Mouse (Mus musculus): ENCODE results near the gene Jph4. TPM values are rescaled to one million over a fixed set of nuclear protein-coding genes. Genes with fewer than 3 reads are reported as not detected.

Jph4 gene
- polyA plus RNA-seq, 2 experiments: 2.5 to 10.4 TPM

DNA sequence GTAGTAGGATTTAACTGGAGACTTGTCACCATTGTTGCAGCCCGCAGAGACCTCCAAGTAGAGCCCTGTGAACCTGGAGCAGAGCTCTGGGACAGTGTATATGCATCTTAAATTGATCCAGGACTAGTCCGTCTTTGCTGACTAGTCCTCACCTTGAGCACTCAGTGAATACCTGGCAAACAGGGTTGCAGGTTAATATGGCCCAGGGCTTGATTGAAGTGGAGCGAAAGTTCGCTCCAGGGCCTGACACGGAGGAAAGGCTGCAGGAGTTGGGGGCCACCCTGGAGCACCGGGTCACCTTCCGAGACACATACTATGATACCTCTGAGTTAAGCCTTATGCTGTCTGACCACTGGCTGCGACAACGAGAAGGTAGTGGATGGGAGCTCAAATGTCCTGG lies 21.5 kb downstream of the Jph4 start:
- DNase-seq (ENCODE audit: low spot score): no peak
- peaks cover 22% of the 10 kb centered on the region for H3K36me3 ChIP-seq (ENCODE audit: control insufficient read depth, insufficient read depth, low read length)
- ATAC-seq (ENCODE audit: low FRiP score, low read depth): no peak

DNA sequence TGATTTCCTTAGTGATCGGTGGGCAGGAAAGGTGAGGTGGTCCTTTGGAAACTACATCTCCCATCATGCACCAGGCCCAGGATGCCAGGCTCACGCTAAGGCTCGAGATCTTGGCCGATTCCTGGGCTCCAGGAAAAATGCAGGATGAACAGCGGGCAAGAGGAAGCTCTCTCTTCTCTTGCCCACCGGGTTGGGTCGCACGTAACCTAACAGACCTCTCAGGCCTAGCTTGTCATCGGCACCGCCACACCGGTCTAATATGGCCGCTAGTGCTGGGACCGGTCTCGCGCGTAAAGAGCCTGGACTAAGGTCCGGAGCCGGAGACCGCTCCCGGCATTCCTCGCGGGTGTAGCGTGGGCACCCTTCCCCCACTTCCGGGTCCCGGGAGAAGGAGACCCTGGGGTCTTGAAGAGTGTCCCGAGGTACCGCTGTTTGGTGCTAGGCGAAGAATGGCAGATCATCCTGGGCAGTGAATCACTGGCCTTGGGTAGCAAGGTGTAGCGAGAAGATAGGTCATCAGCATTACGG lies 22.0 kb downstream of the Jph4 start, which contains the start of gene Thtpa:
Gene Thtpa, plus strand, starts transcription at position 81 of the 528 bp plus-strand sequence.
- TF ChIP-seq POLR2A (IDR thresholded peaks at IDR 0.05; ENCODE audit: borderline replicate concordance, extremely low read depth, insufficient read depth, insufficient read length): peak; percentile 72; the same call in 1 of the 2 replicates

More for the DNA sequence above, 21.5 kb downstream of the Jph4 start:
- 55% methylated on average over 9 of the region's 9 CpGs for WGBS
- Histone ChIP-seq H3K4me1 (ENCODE audit: control insufficient read depth, insufficient read depth, low read length) (peaks cover 20% of the 10 kb centered on the region), H3K4me3 (replicated peaks; ENCODE audit: low read length) (peak overlapping the region; percentile 67), H3K9me3 (ENCODE audit: control insufficient read depth, low read length) (no peaks in the 10 kb centered on the region), H3K27ac (replicated peaks; ENCODE audit: low read depth, low read length) (no peak overlapping the region; the same call in 1 of the 2 replicates), H3K9ac (ENCODE audit: low read depth, low read length, severe bottlenecking) (peak overlapping the region; percentile 71), H3K27me3 (ENCODE audit: control insufficient read depth, insufficient read depth, low read length) (no peaks in the 10 kb centered on the region), H3K4me2 (replicated peaks; ENCODE audit: low read depth, low read length, severe bottlenecking) (peak overlapping the region; percentile 67)
- TF ChIP-seq POLR2A (IDR thresholded peaks at IDR 0.05; ENCODE audit: borderline replicate concordance, extremely low read depth, insufficient read depth, insufficient read length): no peak

DNA sequence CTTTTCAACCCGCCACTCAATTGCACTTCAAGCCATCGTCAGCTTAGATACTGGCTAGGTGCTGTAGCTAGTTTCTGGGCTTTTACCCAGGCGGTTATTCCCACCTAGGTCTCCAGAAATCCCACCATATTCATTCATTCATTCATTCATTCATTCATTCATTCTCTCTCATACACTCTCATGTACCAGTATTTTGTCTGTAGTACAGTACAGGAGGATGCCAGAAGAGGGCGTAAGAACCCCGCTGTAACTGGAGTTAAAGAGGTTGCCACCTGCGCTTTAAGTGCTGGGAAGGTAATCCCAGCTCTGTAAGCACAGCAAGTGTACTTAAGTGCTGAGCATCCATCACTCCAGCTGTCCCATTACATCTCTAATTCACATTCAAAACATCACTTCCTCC lies 22.8 kb downstream of the Jph4 start:
- Histone ChIP-seq H3K9me3 (ENCODE audit: control insufficient read depth, low read length) (no peaks in the 10 kb centered on the region), H3K27ac (replicated peaks; ENCODE audit: low read depth, low read length) (no peak overlapping the region), H3K4me1 (ENCODE audit: control insufficient read depth, insufficient read depth, low read length) (peaks cover 20% of the 10 kb centered on the region), H3K9ac (ENCODE audit: low read depth, low read length, severe bottlenecking) (no peak overlapping the region), H3K36me3 (ENCODE audit: control insufficient read depth, insufficient read depth, low read length) (peaks cover 17% of the 10 kb centered on the region), H3K4me2 (replicated peaks; ENCODE audit: low read depth, low read length, severe bottlenecking) (0 out of 2 replicates have a peak overlapping the region, but pooled peaks have one; percentile 67), H3K27me3 (ENCODE audit: control insufficient read depth, insufficient read depth, low read length) (no peaks in the 10 kb centered on the region), H3K4me3 (replicated peaks; ENCODE audit: low read length) (peak overlapping the region; percentile 67)
- WGBS: 42% methylated on average over 6 of the region's 6 CpGs
- no peak for ATAC-seq (ENCODE audit: low FRiP score, low read depth)
- no peak for DNase-seq (ENCODE audit: low spot score)
- TF ChIP-seq POLR2A (IDR thresholded peaks at IDR 0.05; ENCODE audit: borderline replicate concordance, extremely low read depth, insufficient read depth, insufficient read length): no peak

More for the DNA sequence above, 22.0 kb downstream of the Jph4 start, which contains the start of gene Thtpa:
- Histone ChIP-seq H3K4me3 (replicated peaks; ENCODE audit: low read length) (peak within 1 kb of the TSS; percentile 67), H3K9me3 (ENCODE audit: control insufficient read depth, low read length) (no peaks in the 10 kb centered on the region), H3K4me2 (replicated peaks; ENCODE audit: low read depth, low read length, severe bottlenecking) (peak within 1 kb of the TSS; percentile 67), H3K4me1 (ENCODE audit: control insufficient read depth, insufficient read depth, low read length) (peaks cover 20% of the 10 kb centered on the region), H3K27ac (replicated peaks; ENCODE audit: low read depth, low read length) (peak within 1 kb of the TSS; percentile 71), H3K36me3 (ENCODE audit: control insufficient read depth, insufficient read depth, low read length) (peaks cover 20% of the 10 kb centered on the region), H3K9ac (ENCODE audit: low read depth, low read length, severe bottlenecking) (peak within 1 kb of the TSS; percentile 71), H3K27me3 (ENCODE audit: control insufficient read depth, insufficient read depth, low read length) (no peaks in the 10 kb centered on the region)
- WGBS: under 1% methylated on average over 30 of the region's 30 CpGs
- DNase-seq (ENCODE audit: low spot score) (peak; percentile 70), ATAC-seq (ENCODE audit: low FRiP score, low read depth) (peak; percentile 76)

- DNase-seq (ENCODE audit: low spot score) (peak; percentile 97), ATAC-seq (ENCODE audit: low FRiP score, low read depth) (peak; percentile 90)
- Histone ChIP-seq H3K4me2 (replicated peaks; ENCODE audit: low read depth, low read length, severe bottlenecking) (peak within 1 kb of the TSS; percentile 75), H3K27me3 (ENCODE audit: control insufficient read depth, insufficient read depth, low read length) (no peaks in the 10 kb centered on the region), H3K27ac (replicated peaks; ENCODE audit: low read depth, low read length) (peak within 1 kb of the TSS; percentile 34; the same call in 1 of the 2 replicates), H3K4me1 (ENCODE audit: control insufficient read depth, insufficient read depth, low read length) (peaks cover 20% of the 10 kb centered on the region), H3K4me3 (replicated peaks; ENCODE audit: low read length) (peak within 1 kb of the TSS; percentile 56), H3K9ac (ENCODE audit: low read depth, low read length, severe bottlenecking) (peak within 1 kb of the TSS; percentile 68), H3K9me3 (ENCODE audit: control insufficient read depth, low read length) (no peaks in the 10 kb centered on the region), H3K36me3 (ENCODE audit: control insufficient read depth, insufficient read depth, low read length) (0 out of 2 replicates have a peak, but pooled peaks cover 2% of the 10 kb centered on the region)
- TF ChIP-seq POLR2A (IDR thresholded peaks at IDR 0.05; ENCODE audit: borderline replicate concordance, extremely low read depth, insufficient read depth, insufficient read length): 0 out of 2 replicates have a peak, but pooled peaks have one; percentile 40
- under 1% methylated on average over 33 of the region's 34 CpGs for WGBS
These were observed 24.6 kb downstream of the Jph4 start, which contains the start of gene Zfhx2 for GRCm38 (mm10) chr14:55092011-55092577. Zfhx2 (minus strand) TSS chr14:55092324.

GRCm38 (mm10) chr14:55091209-55091865 lies 25.4 kb downstream of the Jph4 start:
- TF ChIP-seq POLR2A (IDR thresholded peaks at IDR 0.05; ENCODE audit: borderline replicate concordance, extremely low read depth, insufficient read depth, insufficient read length): no peak
- Histone ChIP-seq H3K4me3 (replicated peaks; ENCODE audit: low read length) (peak overlapping the region; percentile 56), H3K9ac (ENCODE audit: low read depth, low read length, severe bottlenecking) (peak overlapping the region; percentile 68), H3K4me1 (ENCODE audit: control insufficient read depth, insufficient read depth, low read length) (peaks cover 20% of the 10 kb centered on the region), H3K36me3 (ENCODE audit: control insufficient read depth, insufficient read depth, low read length) (no peaks in the 10 kb centered on the region), H3K4me2 (replicated peaks; ENCODE audit: low read depth, low read length, severe bottlenecking) (peak overlapping the region; percentile 75), H3K27ac (replicated peaks; ENCODE audit: low read depth, low read length) (peak overlapping the region; percentile 34; the same call in 1 of the 2 replicates), H3K27me3 (ENCODE audit: control insufficient read depth, insufficient read depth, low read length) (no peaks in the 10 kb centered on the region), H3K9me3 (ENCODE audit: control insufficient read depth, low read length) (no peaks in the 10 kb centered on the region)
- no peak; the same call in 1 of the 2 replicates for ATAC-seq (ENCODE audit: low FRiP score, low read depth)
- 6% methylated on average over 34 of the region's 34 CpGs for WGBS
- DNase-seq (ENCODE audit: low spot score): no peak

All from limb, embryonic 14.5 days (tissue).